Mouse (Mus musculus) thymus, postnatal 10 days (tissue): ENCODE results near the gene Efnb1.

Source experiments
- DNase-seq, 2 experiments: peaks; one replicate each; pipeline ENCODE4 v3.0.0; 2021; ENCODE audit warnings: low spot score in 2 of 2

Efnb1 gene

DNA sequence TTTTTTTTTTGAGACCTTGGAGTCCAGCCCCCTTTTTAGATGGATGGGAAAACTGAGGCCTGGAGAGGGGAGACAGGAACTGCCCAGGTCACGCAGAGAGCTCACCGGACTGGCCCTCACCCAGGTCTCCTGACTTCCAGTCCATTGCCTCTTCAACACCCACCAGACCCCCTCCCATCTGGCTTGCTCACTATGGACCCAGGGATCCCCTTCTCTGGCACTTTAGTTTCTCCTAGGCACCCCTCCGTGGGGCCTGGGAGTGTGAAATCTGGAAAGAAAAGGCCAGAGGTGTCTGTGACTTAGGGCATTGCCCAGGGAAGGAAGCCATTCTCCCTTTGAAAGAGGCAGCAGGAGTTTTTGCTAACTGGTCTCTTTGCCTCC, 17.3 kb downstream of the Efnb1 start:
- no peak for DNase-seq

DNA sequence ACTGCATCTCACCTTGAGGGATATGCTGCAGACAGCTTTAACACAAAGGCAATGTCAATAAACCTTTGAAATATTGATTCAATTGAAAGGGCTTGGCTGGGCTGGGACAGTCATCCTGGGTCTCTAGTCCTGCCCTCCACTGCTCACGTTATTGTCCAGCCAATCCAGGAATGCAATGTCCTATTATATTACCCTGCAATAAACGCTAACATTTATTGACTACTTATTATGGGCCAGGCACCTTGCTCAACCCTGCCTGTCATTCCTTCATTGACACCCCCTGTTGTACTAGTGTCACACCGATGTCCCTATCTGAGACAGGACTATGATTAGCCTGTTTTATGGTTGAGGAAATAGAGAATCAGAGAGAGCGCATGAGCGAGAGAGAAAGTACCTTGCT, 18.4 kb downstream of the Efnb1 start:
- no peak for DNase-seq

DNA sequence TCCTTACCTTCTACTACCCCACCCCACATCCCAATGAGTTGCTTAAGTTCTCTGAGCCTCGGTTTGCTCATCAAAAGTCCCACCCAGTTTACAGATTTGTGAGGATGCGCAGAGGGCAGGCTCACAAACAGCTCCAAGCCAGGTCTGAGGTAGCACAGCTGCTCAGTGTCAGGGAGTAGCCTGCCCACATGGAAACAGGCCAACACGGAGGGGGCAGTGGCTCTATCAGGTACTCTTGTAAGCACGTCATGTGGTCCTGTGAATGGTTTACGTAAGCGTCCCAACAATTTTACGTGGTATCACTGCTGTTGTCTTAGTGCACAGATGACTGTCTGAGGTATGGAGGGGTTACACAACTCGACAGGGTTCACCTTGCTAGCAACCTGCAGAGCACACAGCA, 23.1 kb downstream of the Efnb1 start:
- DNase-seq = no peak

DNA sequence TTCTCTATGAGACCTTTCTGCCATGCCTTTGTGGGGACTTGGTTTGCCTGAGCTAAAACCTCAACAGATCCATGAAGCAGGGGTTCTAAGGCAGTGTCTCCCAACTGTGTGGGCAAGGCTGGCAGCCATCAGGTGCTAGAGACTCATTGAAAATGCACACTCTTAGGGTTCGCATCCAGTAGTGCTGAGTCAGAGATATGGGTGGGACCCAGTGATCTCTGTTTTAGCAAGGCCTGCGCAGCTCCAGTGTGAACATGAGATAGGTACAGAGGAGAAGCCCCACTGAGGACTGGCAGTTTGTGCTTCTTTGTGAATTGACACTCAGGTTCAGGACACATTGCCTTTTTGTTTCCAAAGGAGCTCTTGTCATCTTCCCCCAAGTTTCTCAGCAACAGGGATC, 28.2 kb downstream of the Efnb1 start:
- no peak for DNase-seq

DNA sequence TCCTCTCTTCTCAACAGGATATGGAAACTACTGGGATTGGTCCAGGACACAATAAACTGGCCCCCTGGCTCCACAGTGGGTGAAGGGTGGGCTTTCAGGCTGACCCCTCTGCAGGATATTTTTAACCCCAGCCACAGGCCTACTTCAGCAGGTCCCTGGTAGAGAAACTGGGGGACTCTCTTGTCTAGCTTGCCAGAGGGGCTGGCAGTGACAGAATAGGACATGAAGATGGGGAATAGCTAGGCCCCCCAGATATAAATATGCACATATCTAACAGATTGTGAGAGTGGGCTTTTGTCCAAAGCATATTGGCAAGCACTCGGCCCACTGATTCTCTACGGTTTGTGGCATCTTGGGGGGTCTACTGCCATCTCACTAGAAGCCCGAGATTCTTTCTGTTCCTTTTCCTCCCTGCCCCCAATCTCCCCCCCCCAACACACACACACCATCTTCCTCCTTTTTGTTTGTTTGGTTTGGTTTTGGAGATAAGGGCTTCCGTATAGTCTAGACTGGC, 29.0 kb downstream of the Efnb1 start:
- no peak for DNase-seq

DNA sequence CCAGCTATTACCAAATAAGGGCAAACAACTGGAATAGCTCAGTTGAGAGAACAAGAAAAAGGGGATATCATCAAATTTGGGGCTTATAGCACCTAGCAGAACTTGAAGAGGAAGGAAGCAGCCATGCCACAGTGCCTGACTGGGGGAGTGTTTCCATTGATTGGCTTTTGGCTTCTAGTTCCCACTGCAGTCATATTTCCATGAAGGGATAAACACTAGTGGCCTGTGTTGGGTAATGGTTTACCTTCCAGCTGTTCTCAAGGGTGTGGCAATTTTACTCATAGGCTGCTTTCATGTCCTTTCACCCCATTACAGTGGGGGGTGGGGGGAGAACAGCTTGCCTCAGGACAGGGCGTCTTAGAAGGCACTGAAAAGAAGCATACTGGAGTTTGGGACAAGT, 31.1 kb downstream of the Efnb1 start:
- no peak for DNase-seq

DNA sequence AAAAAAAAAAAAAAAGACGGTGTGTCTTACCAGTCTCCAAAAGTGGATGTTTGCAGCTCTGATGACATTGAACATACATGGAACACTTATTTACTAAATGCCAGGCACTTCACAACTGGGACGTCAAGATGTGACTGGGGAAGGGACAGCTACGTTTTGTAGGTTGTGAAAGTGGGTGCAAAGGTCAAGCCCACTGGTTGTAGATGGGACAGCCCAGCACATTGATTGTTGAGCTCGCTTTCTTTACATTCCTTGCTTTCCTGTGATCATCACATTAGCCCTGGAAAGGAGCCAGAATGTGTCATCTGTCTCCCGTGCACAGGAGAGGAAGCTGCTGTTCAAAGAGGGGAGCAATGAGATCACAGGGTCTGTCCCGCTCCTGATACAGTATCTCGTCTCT, 31.6 kb downstream of the Efnb1 start:
- no peak for DNase-seq

DNA sequence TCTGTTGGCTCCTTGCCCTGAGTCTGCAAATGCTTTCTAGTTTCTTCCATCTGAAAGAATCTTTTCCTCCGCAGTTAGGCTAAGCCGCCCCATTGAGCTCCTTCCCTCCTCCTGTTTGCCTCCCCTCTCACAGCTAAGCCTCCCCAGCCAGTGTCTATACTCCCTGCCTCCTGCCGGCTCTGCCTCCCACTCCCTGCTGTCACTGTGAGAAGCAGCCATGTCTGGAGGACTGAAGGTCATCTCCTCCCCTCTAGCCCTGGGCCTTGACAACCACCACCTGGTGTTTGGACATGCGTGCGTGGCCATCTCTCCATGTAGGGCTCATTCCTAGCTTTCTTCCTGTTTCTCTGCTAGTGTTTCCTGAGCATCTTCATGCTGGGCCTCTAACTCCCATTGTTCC, 36.4 kb downstream of the Efnb1 start:
- no peak for DNase-seq

DNA sequence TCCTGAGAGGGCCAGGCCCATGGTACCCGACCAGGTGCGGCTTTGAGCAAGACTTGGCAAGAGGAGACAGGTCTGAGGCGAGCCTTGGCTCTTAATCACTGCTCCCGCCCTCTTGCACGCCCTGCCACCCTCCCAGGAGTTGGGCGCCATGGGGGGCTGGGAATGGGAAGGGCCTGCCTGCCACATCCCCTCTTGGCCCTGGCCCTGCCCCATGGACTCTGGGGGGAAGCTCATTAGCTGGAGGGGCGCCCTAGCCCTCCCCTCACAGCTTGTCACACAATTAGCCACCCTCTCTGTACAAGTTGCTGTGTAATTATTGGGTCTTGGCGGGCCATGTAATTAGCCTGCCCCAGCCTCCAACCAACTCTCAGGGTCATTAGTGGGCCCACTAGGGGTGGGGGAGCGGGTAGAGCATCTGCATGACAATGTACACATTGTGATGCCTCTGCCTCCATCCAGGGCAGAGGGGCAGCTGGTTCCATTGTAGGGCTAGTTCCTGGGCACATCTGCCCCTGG, 49.2 kb downstream of the Efnb1 start:
- DNase-seq = no peak

DNA sequence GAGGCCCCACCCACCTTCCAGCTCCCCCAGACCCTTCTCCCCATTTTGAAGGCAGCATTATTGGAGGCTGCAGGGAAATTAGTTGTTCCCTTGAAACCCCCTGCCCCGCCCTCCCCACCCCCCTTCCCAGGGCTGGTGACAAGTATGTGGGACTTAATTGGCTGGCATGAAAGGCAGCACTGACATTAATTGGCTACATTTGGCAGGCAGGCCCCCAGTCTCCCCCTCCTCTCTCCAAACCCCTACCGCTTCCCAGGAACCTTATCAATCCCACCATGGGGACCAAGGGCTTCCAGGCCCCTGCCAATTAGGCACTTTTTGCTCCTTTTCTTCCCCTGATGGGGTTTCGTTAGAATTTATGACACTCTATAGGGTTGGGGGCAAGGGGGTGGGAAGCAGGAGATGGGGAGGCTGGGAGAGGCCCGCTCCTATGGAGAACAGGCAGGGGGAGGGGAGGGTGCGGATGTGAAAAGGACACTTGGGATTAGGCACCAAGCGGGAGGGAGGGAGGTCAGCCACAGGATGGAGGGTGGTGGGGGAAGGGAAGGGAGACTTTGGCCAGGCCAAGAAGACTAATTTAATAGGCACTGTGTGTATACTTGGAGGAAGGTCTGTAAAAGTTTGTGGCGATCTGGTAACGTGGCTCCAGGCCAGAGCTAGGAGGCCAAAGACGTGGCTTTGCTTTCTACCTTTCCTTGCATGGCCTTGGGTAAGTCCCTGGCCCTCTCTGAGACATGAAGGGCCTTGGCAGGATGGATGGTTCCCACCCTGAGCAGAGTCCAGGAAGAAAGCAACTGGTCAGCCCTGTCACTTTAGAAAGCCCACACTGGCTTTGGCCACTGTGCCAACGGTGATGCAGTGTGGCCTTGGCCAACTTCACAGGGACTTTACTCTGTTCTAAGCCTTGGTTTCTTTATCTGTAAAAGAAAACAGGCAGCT, 50.8 kb downstream of the Efnb1 start:
- DNase-seq = no peak

DNA sequence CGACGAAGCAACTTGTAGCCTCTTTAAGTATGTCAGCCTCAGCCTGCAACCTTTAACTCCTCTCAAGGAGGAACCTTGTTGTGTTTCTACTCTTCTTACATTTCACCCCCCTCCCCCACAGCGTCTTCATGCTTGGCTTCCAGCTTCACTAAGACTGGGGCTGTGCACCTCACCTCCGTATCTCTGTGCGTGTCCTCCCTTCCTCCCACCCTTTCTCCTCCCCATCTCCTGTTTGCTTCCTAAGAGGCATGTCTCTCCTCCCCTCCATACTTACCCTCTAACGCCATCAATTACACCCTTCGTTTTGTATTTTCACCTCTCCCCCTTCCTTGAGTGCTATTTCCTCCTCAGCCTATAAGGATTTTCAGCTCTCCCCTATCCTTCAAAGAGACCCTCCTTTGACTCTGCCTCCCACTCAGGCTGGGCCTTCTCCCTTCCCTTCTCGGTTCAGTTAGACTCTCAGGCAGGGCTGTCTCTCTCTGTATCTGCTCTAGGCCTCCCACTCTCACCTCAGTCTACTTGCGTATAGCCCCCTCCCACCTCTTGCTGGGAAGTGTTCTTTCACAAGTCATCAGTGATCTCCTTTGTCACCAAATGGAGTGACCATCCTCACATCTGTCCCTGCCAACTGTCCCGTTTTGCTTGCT, 55.6 kb downstream of the Efnb1 start:
- no peak for DNase-seq

DNA sequence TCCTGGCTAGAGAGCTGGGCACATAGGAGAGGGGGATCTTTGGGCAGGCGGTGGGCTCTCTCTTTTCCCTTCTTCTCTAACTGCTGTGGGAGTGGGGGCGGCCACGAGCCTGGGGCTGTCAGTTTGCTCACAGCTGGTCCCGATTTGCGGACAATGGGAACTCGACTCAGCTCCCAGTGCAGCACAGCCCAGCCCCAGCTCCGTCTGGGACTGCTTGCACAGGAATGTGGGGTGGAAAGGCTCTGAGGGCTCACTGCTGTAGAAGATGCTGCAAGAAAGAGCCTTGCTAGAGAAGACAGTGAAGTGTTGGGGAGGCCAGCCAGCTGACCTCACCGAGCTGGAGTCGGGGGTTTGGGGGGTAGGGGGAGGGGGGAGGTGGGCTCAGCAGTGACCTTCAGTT, 61.0 kb downstream of the Efnb1 start:
- DNase-seq = no peak

DNA sequence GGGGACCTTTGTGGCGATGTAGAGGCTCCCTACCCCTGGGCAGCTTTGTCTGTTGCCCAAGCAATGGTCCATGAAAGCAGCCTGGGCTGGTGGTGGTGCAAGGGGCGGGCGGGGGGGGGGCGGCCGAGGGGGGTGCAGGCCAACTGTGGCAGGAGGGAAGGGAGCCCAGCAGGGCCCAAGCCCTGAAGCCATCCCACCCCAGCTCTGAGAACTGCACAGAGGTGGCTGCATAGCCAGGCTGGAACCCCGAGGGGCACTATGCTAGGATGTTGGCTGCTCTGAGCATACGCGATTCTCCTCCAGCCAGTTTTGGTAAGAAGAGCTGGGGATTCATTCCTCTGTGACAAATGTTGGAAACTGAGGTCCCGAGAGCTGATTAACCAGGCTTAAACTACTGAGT, 62.6 kb downstream of the Efnb1 start:
- DNase-seq = no peak
